Mouse (Mus musculus) mouse trophoblast stem cell (cell line): ENCODE data around the gene Scube2.

Source experiments
- in situ Hi-C, 2 experiments: fragments of 300-500 bp; cut with MseI, MboI; formaldehyde crosslinking; loops; 2 replicates in 1 of 2; 3 replicates in 1 of 2; pipeline ENCODE4 v1.15.1; 2025

Scube2 gene

DNA sequence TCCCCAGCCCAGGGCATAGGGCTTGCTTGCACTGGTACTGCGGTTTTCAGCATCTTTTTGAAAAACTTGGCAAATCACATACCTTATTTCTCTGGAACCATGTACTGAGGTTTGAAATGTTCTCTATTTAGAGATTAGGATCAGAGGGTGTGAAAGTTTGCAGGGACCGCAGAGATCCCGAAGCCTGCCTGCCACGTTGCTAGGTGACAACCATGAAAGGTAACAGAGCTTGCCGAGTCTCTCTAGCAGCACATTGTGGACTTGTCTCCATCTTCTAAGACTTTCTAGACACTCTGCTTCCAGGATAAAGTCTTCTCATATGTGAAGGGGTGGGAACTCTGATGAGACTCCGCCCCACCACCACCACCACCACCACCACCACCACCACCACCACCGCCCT is 13.5 kb downstream of the Scube2 start:
- in situ Hi-C loops, result no loop called here

DNA sequence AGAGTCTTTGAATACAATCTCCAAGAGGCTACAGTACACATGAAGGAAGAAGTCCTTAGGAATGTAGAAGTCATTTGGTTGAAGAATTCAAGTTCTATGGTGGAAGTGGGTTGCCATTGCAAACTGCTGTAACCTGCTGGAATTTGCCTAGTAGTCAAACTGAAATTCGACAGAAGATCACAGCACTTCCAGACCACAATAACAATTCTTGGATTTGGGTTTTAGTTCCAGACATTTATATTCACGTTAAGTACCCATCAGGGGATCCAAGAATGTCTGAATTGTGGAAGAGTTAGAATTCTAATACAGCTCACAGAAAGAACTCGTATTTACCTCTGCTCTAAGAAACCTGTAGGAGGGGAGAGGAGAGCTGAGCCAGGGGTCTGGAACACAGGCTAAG is 14.9 kb downstream of the Scube2 start:
- in situ Hi-C loops, result no loop called here

DNA sequence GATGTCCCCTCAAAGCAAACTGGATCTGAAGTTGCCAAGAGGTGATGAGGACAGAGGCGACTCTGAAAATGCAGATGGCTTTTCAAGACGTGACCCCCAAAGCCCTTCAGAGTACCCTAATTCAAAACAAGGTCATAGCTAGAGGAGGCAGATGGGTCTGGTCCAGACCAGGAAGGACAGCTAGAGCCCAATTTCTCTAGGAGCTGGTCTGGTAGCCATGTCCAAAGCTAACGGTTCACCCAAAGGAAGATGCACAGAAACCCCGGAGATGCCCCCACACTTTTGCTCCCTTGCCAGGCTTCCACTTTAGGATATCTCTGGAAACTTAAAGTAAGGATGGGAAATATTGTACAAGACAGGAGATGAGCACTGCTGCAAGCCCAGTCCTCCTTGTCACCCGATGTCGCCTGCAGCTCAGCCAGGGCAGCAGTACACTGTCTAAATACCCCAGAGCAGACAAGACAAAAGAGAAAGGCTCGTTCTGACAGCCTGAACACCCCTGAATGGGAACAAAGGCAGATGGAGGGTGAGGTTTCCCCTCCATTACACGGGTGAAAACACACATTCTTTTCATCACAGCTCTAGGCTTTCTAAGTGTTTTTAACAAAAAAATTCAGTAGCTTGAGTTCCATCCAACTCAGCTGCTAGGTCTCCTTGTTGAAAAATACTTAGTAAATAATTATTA is 15.6 kb downstream of the Scube2 start:
- in situ Hi-C loops, result no loop called here

DNA sequence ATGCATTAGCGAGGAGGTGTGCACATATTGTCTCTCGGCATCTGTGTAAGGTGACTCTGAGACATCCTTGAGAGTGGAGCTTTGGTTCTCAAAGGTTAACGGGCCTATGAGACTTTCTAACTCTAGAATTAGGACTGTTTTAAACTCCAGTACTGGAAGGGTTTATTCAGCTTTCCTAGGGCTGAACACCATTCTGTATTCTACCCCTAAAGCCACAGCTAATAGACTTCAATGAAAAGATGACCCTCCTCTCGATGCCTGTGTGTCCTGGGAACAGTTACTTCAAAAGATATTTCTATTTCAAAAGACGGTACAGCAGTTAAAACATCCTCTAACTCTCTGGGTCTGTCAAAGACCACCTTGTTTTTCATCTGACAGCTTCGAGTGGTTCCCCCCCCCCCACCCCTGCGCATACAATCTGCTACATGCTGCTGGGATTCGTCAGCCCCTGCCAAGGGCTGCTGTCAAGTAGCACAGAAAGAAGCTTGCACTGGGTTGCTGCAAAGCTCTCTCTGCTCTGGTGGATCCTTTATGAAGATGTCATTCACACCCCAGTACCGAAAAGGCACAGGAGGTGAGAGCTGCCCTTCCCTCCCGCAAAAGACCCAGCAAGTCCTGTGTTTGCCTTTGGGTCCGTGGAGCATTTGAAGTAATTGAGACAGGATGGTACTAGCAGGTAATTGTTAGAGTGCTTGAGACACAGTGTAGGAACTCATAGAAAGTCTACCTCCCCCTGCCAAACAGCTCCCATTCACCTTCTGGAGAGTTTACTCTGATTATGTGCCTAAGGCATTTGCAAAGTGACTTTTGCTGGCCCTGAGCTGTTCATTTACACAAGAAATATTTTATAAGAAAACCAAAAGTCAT is 16.4 kb downstream of the Scube2 start:
- in situ Hi-C loops, result no loop called here

DNA sequence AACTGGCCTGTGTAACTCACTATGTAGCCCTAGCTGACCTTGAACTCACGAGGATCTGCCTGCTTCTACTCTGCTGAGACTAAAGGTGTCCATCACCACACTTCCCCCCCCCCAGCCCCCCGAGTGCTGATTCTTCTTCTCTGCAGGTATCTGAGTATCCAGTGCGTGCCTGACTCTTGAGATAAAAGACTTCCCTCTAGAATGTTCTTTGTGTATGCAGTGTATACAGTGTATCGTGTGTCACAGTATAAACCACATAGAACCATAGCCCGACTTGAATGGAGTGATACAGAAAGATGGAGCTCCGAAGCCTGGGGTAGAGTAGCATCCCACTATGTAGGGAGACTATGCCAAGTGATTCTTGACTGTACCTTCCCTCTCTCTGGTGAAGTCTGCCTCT is 21.4 kb downstream of the Scube2 start:
- in situ Hi-C loops, result no loop called here

DNA sequence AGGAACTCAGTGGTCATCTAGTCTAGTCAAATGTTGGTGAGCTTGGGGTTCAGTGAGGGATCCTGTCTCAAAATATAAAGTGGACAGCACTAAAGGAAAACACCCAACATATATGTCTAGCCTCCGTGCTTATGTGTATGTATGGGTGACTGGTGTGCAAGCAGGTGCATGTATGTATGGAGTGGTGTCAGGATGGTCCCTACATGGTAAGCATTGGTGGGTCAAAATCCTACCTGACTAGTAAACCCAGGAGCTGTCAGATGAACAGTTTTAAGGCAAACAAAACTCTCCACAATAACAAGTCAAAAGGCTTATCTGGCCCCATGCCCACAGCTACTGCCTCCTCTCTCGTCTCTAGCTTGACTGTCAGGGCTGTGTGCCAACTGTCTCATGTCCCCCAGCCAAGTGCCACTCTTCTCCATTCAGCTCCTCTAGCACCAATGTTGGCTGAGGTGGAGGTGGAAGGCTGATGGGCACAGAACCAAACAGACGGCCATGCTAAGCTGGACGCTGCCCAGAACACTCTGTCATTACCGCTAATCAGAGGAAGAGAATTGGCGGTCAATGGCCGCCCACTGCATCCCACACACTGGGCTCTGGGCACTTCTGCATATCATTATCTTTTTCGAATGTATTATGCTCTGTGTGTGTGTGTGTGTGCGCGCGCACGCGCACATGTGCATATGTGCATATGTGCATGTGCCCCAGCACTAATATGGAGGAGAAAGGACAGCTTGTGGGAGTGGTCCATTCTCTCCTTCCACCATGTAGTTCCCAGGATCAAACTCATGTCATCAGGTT is 23.7 kb downstream of the Scube2 start:
- in situ Hi-C loops, result no loop called here

DNA sequence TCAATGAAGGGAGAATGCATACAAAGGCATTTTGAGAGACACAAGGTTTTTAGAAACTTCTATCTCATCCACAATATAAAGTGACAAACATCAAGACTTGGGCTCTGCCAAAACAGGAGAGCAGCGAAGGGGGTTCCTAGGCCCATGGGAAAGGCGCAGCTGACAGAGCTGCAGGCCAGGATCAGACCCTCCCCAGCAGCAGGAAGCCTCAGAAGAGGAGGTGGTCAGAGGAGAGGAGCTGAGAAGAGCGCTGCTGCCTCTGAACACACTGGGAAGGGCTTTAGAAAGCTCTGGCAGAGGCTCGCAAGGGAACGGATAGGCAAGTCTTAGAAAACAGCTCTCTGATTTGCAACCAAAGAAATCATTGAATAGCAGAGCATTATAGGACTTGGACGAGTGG is 24.4 kb downstream of the Scube2 start:
- in situ Hi-C loops, result no loop called here

DNA sequence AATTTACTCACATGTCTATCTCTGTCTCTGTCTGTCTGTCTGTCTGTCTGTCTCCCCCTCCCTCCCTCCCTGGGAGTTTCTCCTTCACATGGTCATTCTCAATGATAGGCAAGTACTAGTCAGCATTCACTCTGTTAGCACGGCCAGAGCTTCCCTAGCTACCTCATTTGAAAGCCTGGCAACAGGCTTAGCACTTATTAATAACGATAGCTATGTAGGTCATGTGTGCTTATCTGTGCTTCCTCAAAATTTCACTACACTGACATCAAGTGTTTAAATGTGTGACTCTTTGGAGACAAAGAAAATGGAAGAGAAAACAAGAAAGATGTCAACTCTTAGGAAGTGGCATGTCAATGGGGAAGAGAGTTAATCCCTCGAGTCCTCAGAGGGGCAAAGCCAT is 26.9 kb downstream of the Scube2 start:
- in situ Hi-C loops, result no loop called here

DNA sequence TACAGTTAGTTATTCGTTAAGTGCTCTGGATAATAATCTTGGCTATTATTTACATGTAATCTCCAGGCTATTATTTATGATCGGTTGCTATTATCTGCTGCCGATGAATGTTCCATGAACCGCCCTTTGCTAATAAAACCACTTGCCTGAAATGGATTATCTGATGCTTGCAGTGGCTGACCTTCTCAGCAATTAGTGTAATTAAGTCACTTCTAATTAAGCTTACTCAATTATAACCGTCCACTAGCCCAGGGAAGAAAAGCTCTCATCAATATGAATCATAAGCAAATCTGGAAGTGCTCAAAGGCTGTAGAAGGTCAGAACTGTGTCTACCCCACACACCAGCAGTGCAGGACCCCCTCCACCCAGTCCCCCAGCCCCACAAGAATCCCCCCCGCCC is 27.8 kb downstream of the Scube2 start:
- in situ Hi-C loops, result no loop called here

DNA sequence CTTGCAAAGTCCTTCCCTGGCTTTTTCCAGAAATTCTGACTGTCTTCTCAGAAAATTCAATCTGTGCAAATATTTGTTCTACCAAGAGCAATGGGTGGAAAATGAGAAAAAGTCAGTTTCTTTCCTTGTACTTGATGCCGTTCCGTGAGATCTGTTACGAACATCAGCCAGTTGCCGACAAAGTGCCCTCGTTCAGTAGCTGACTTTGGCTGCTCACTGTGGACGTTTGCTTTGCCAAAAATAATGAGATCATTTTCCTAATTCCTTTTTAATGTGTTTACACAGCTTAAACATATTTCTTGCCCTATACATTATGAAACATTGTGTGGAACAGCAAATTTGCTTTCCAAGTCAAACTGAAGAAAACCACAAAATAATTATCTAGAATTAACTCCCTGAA is 30.6 kb downstream of the Scube2 start:
- in situ Hi-C loops, result no loop called here

DNA sequence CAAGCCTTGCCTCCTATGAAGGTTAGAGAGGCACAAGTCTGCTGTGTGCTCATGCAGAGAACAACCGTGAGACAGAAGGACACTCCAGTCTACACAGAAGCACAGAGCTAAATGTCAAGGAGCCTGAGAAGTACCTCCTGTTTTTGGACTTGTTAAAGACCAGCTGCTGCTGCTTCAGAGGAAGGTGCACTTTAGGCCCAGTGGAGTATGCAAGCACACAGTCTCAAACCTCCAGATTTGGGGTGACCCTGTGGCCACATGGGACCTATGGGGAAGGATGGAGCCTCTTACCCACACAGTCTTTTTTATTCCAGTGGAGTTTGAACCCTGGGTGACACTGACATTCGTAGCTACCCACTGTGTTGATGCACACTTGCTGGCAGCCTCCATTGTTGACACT is 34.1 kb downstream of the Scube2 start:
- in situ Hi-C loops, result no loop called here

DNA sequence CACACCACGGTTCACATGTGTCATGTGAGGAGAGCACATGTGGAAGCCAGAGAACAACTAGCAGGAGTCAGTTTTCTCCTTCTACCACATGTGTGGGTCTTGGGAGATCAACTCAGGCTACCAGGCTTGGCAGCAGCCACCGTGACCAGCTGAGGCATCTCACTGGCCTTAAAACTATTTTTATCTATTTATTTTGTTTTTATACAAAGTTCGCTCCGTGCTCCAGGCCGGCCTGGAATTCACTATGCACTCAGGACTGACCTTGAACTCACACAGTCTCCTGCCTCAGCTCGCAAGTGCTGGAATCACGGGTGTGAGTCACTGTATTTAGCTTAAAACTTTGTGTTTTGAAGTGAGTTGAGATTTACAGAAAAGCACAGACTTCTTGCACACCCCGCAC is 38.6 kb downstream of the Scube2 start:
- in situ Hi-C loops, result no loop called here

DNA sequence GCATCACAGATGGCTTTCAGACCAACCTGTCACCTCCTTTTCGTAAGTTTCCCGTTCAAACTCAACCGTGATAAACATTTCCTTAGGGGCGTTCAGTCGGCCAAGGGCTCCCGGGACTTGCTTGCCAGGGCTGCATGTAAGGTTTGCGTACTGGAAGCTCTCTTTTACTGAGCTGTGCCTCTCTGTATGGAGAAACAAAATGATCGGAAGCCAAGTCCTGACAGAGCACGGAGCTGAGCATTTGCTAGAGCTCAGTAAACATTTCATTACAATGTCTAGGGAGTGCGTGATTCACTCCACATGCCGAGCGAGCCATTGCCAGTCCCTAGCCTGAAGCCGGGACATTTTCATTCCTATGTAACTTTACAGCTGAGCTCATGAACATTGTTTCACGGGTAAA is 40.2 kb downstream of the Scube2 start:
- in situ Hi-C loops, result no loop called here

DNA sequence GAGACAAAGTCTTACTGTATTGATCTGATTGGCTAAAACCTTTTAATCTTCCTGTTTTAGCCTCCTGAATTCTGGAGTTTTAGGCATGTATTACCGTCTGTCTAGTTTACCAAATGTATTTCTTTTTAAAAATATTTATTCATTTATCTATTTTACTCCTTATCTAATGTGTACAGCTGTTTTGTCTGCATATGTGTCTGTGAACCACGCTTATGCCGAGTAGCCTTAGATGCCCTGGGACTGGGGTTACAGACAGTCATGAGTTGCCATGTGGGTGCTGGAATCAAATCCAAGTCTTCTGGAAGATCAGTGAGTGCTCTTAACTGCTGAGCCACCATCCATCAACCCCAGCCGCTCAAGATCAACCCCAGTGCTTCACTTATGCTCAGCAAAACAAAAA is 46.9 kb downstream of the Scube2 start:
- in situ Hi-C loops, result no loop called here

DNA sequence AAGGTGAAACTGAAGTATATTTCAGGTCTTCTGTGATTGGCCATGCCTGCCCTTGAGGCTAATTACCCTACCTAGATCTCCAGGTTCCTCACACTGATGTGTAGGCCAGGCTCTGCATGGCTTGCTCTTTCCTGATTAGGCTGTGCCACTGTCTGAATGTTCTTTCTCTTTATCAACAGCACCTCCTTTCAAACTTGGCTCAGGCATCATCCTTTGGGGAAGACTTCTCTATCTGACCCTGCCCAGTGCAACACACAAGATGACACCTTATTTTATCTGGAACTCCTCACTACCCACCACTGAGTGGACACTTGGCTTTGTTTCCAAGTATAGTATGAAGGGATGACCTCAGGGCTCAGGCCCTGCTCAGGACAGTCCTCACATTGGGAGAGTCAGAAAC is 47.5 kb downstream of the Scube2 start:
- in situ Hi-C loops, result no loop called here

DNA sequence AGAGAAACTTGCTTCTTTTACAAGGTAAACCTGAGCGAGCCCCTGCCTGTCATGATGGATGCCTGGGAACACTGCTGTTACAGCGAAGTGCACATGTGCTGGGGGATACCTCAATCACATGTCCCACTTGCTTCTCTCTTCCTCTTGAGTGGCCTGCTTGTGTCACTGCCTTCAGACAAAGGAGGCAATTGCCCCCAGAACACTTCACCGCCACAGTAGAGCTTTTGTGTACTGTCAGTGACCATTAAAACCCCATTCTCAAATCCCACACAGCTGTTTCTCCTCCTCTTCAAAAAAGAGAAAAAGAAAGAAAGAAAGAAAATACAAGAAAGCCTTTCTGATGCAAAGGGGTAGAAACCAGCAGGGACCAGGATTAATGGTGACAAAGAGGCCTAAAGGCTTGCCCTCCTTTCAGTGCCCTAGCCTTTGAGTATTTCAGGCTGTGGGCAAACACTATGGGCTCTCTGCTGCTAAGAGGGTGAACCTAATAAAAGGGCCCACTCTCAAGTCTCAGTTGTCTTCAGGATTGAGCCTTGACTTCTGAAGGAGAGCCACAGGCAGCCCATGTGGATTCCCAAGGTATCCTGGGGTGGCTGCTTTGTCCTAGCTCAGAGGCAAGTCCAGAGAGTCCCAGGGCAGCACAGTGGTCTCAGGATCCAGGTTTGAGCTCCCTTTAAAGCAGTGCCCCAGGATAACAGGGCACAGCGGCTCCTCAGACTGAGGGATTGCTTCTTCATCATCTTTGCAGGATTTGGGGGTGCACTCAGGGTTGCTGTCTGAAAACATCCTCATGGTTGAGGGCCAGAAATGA is 51.9 kb downstream of the Scube2 start:
- in situ Hi-C loops, result no loop called here

DNA sequence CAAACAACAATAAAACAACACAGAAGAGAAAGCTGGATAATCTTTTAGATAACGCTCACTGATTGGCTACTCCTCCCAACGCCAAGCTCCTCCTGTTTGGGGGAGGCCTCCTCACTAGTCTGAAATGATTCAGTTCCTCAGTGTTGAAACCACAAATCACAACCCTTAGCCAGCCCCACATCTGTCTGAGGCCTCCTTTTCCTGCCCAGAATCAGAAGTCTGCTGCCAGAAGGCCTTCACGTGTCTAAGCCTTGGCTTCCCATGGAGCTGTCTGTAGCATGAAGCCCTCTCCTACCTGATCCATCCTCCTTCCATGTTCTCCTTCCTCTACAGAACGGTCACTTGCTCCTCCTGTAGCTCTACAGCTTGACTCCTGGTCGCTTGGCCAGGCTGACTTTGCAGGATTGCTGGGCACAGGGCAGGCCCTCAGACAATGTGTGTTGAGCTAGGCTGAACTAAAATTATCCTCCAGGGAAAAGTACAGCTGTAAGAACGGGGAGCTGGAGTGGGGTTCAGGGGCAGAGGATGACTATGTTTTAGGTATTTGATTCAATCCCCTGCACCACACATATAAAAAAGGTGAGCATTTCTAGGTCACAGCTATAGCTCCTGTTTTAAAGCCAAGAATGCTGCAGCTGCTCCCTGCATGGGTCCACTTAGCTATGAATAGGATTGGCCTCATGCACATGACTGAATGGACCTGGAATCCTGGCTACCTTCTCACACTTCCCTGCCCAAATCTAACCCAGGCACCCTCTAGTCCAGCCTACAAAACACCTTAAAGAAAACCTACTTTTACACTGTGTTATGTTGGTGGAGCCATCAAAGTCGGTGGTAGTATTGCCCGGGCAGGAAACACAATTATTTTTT is 57.6 kb downstream of the Scube2 start:
- in situ Hi-C loops, result no loop called here

DNA sequence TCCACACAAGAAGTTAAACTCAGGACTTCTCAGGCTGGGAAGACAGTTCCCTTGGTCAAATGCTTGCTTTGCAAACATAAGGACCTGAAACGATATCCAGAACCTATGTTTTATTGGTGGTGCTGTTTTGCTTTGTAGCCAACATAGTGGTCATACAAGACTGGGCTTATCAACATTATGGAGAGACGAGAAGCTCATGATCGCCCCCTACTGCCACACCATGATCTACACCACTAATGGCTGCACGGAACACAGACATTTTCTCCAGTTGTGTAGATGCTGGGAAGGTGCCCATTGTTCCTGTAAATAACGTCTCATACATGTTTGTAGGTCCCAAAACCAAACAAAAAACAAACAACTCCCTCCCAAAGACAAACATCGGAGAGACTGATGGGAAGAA is 60.6 kb downstream of the Scube2 start:
- in situ Hi-C loops, result no loop called here

DNA sequence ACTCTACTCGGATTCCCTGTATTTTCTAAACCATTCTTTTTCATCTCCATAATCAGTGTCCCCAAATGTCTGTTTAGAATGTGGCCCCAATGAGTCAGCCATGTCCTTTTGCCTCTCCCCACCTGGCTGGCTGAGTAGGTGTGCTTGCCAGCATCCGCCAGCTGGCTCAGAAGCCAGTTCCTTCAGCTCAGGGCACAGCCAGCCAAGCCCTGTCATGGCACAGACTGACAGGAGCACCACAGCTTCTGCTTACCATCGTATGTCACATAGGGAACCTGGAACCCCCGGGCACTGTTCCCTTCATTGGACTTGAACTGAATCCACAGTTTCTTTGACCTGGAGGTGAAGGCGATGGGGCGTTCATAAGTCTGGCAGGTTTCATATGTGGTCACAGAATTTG is 61.1 kb downstream of the Scube2 start:
- in situ Hi-C loops, result no loop called here

DNA sequence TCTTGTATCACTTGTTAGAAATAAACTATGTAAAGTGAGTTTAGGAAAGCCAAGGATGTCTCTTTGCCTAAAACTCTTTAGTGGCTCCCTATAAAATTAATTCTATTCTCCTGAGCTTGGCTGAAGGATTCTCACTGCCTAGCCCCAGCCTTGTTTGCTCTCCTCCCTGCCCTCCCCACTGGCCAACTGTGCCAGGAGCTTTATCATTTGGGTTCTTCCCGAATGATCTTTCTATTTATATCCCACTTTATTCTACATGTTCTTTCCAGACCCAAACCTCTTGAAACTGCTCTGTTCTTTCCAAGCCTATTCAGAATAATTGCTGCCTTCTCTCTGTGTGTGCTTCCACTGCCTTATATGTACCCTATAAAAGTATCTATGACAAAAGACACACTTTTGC is 62.0 kb downstream of the Scube2 start:
- in situ Hi-C loops, result no loop called here

DNA sequence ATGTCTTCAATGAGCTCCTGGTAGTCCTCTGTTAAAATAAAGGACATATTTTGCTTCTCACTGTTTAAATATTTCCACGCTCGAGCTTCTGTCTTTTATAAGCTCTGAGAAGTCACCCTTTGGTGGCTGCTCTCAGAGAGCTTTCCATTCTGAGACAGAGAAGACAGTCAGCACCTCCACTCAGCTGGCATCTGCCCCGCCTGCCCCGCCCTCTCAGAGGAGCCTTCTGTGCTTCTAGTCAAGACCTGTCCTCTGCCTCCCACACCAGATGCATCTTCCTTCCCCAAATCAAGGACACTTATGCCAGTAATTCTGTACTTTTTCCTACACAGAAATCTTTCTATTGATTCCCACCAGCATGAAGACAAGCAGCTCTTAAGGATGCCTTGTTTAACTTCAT is 64.9 kb downstream of the Scube2 start:
- in situ Hi-C loops, result no loop called here
